Mouse (Mus musculus) liver, embryonic 13.5 days (tissue): ENCODE results near the gene Spp2. TPM values are rescaled to one million over a fixed set of nuclear protein-coding genes. Genes with fewer than 3 reads are reported as not detected.

ENCODE experiments used
- ATAC-seq: fragments of 200-750 bp; cut with Nextera tagmentation; 2 replicates; pipeline ENCODE4 v1.8.0; 2017; ENCODE audit warnings: low read depth, mild to moderate bottlenecking, moderate number of reproducible peaks, moderate library complexity
- DNase-seq: peaks from one replicate; pipeline ENCODE4 v3.0.0; 2022
- H3K27ac ChIP-seq: fragments of 300-500 bp; sonication (generic); 2 replicates; pipeline ENCODE4 v1.5.1; 2015; ENCODE audit warnings: moderate library complexity, mild to moderate bottlenecking, inconsistent platforms
- H3K27me3 ChIP-seq: fragments of 300-500 bp; sonication (generic); 2 replicates; pipeline ENCODE4 v1.6.1; 2015; ENCODE audit warnings: mild to moderate bottlenecking, inconsistent platforms
- H3K36me3 ChIP-seq: fragments of 300-500 bp; sonication (generic); 2 replicates; pipeline ENCODE4 v1.6.1; 2015; ENCODE audit warnings: mild to moderate bottlenecking, inconsistent platforms
- H3K4me1 ChIP-seq: fragments of 300-500 bp; sonication (generic); replicated peaks from 2 replicates; pipeline ENCODE4 v1.6.1; 2015; ENCODE audit warnings: inconsistent platforms
- H3K4me2 ChIP-seq: fragments of 300-500 bp; sonication (generic); 2 replicates; pipeline ENCODE4 v1.6.1; 2015; ENCODE audit warnings: inconsistent platforms, mild to moderate bottlenecking, moderate library complexity
- H3K4me3 ChIP-seq: fragments of 300-500 bp; sonication (generic); replicated peaks from 2 replicates; pipeline ENCODE4 v1.5.1; 2015; ENCODE audit warnings: mild to moderate bottlenecking, inconsistent platforms
- H3K9ac ChIP-seq: fragments of 300-500 bp; sonication (generic); 2 replicates; pipeline ENCODE4 v1.6.1; 2015; ENCODE audit warnings: mild to moderate bottlenecking, inconsistent platforms
- H3K9me3 ChIP-seq: fragments of 300-500 bp; sonication (generic); replicated peaks from 2 replicates; pipeline ENCODE4 v1.6.1; 2016; ENCODE audit warnings: inconsistent platforms
- WGBS: fragments of 180-500 bp; shearing (Covaris S2); methylation state at CpG from one replicate; pipeline ENCODE4 v1.1.7; 2015; ENCODE audit not compliant: insufficient replicate concordance; 5-methylcytosine and 5-hydroxymethylcytosine counted together
- polyA plus RNA-seq: library from polyadenylated mRNA; unstranded; fragments of >200 nt; fragmentation: Nextera tagmentation; extraction: Ambion mirVana; gene quantifications from 2 replicates; pipeline ENCODE4 v1.2.1, GENCODE M21; 2015

Spp2 gene
- polyA plus RNA-seq, 1 experiment from 2014 or later = 176 TPM

GRCm38 (mm10) chr1:88412013-88412412, 5.3 kb downstream of the Spp2 start:
- Histone ChIP-seq H3K9me3 (no peaks in the 10 kb centered on the region), H3K36me3 (0 out of 2 replicates have a peak, but pooled peaks cover 3% of the 10 kb centered on the region), H3K4me1 (0 out of 2 replicates have a peak, but pooled peaks cover 5% of the 10 kb centered on the region), H3K9ac (no peak overlapping the region), H3K4me3 (no peak overlapping the region), H3K27me3 (no peaks in the 10 kb centered on the region), H3K27ac (no peak overlapping the region), H3K4me2 (no peak overlapping the region)
- DNase-seq (no peak), ATAC-seq (no peak)
- WGBS = 69% methylated on average over 5 of the region's 5 CpGs

- Histone ChIP-seq H3K9me3 (no peaks in the 10 kb centered on the region), H3K27ac (no peak overlapping the region), H3K36me3 (no peaks in the 10 kb centered on the region), H3K4me3 (no peak overlapping the region), H3K4me2 (no peak overlapping the region), H3K4me1 (peaks cover 4% of the 10 kb centered on the region; the same call in 1 of the 2 replicates), H3K9ac (no peak overlapping the region), H3K27me3 (no peaks in the 10 kb centered on the region)
- no peak for DNase-seq
- peak; percentile 71 for ATAC-seq
- 46% methylated on average over 2 of the region's 2 CpGs for WGBS
Observed at GRCm38 (mm10) chr1:88418943-88419342, 12.2 kb downstream of the Spp2 start.

GRCm38 (mm10) chr1:88422045-88422444, 15.3 kb downstream of the Spp2 start:
- H3K4me2 ChIP-seq = no peak overlapping the region
- H3K27me3 ChIP-seq = no peaks in the 10 kb centered on the region
- H3K4me3 ChIP-seq = no peak overlapping the region
- 0 out of 2 replicates have a peak, but pooled peaks cover 3% of the 10 kb centered on the region for H3K36me3 ChIP-seq
- no peak for DNase-seq
- H3K4me1 ChIP-seq = peaks cover 4% of the 10 kb centered on the region; the same call in 1 of the 2 replicates
- WGBS = 72% methylated on average over 10 of the region's 10 CpGs
- no peaks in the 10 kb centered on the region for H3K9me3 ChIP-seq
- no peak overlapping the region for H3K27ac ChIP-seq
- 0 out of 2 replicates have a peak, but pooled peaks have one; percentile 34 for ATAC-seq
- H3K9ac ChIP-seq = no peak overlapping the region

DNA sequence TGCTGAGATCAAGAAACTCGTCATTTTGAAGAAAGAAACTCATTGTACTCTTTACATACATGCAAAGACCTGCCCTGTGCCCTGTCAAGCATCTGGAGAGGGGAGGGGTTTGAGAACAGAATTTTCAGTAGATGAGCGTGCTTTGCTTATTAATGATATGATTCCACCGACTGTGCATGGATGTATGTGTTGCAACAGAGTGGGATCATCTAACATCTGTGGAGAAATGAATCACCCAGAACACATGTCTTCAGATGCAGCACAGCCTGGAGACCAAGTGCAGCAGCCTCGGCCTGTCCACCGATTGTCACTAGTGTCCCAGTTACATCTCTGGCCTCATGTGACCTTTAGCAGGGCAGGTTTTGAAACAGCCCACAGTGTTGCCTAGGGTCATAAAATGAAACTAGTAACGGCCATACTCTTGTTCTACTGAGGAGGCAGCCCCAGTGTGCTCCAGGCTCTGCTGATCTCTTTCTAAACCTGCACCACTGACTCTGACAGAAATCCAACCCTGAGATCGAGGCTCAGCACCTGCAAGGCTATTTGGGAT, 16.2 kb downstream of the Spp2 start:
- 46% methylated on average over 7 of the region's 7 CpGs for WGBS
- no peak overlapping the region for H3K4me2 ChIP-seq
- no peak overlapping the region for H3K4me3 ChIP-seq
- H3K27ac ChIP-seq = no peak overlapping the region
- 0 out of 2 replicates have a peak, but pooled peaks cover 3% of the 10 kb centered on the region for H3K36me3 ChIP-seq
- H3K4me1 ChIP-seq = peaks cover 4% of the 10 kb centered on the region; the same call in 1 of the 2 replicates
- H3K27me3 ChIP-seq = no peaks in the 10 kb centered on the region
- H3K9me3 ChIP-seq = no peaks in the 10 kb centered on the region
- DNase-seq = no peak
- ATAC-seq = no peak
- no peak overlapping the region for H3K9ac ChIP-seq

DNA sequence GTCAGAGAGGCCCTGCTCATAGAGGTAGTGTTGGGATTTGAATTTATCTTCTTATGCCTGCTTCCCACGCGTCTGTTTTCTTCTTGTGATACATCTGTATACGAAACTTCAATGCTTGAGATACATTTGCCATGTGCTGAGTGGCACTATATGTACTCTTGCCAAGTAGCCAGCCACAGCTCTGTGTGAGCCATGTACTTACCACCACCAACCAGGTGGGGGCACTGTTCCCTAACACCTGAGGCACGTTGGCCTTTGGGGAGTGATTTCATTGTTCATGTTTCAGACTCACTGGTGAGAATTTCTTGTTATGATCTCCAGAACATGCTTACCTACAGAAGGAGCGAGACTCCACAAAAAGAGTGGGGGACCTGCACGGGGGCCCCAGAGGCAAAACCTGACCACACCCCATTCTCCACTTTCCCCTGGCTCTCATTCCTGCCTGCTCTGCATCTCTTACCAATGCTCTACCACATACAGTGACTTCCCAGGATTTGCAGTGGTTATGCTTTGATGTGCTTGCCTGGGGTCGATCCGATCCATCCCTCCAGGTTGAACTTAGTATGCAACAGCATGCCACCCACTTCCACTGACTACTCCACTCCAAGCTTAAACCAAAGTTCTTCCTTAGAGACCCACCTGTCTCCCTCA, 18.0 kb downstream of the Spp2 start:
- H3K4me3 ChIP-seq = no peak overlapping the region
- H3K36me3 ChIP-seq = 0 out of 2 replicates have a peak, but pooled peaks cover 3% of the 10 kb centered on the region
- no peak overlapping the region for H3K27ac ChIP-seq
- no peak overlapping the region for H3K9ac ChIP-seq
- no peaks in the 10 kb centered on the region for H3K9me3 ChIP-seq
- peaks cover 8% of the 10 kb centered on the region; the same call in 1 of the 2 replicates for H3K4me1 ChIP-seq
- ATAC-seq = no peak
- WGBS = 19% methylated on average over 8 of the region's 8 CpGs
- H3K4me2 ChIP-seq = no peak overlapping the region
- peak; percentile 39 for DNase-seq
- no peaks in the 10 kb centered on the region for H3K27me3 ChIP-seq

- Histone ChIP-seq H3K9ac (no peak overlapping the region), H3K27me3 (no peaks in the 10 kb centered on the region), H3K4me3 (no peak overlapping the region), H3K27ac (no peak overlapping the region), H3K4me1 (peaks cover 5% of the 10 kb centered on the region; the same call in 1 of the 2 replicates), H3K9me3 (no peaks in the 10 kb centered on the region), H3K4me2 (no peak overlapping the region), H3K36me3 (0 out of 2 replicates have a peak, but pooled peaks cover 3% of the 10 kb centered on the region)
- 65% methylated on average over 11 of the region's 11 CpGs for WGBS
- DNase-seq (no peak), ATAC-seq (no peak)
Observed at GRCm38 (mm10) chr1:88427987-88428741, 21.4 kb downstream of the Spp2 start.

DNA sequence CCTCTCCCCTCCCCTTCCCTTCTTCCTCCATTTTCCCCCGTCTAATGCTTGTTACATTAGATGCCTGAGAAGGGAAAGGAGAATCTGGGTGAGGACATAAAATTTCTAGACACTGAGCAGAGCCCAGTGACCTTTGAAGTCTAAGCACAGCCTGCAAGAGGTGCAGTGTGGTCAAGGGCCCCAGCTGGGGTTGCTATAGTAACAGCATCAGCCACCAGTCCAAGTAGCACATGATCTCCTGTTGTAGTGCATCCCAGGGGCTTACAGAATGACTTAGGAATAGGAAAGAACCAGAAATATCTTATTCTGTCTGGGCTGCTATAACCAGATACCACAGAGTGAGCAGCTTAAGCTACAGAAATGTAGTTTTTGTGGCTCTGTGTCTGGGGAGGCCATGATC, 22.7 kb downstream of the Spp2 start:
- ATAC-seq = no peak
- DNase-seq = no peak
- H3K27me3 ChIP-seq = no peaks in the 10 kb centered on the region
- H3K4me2 ChIP-seq = no peak overlapping the region
- H3K9ac ChIP-seq = no peak overlapping the region
- WGBS = 50% methylated on average over 1 of the region's 1 CpGs
- H3K9me3 ChIP-seq = no peaks in the 10 kb centered on the region
- no peak overlapping the region for H3K27ac ChIP-seq
- H3K36me3 ChIP-seq = 0 out of 2 replicates have a peak, but pooled peaks cover 3% of the 10 kb centered on the region
- H3K4me1 ChIP-seq = 0 out of 2 replicates have a peak, but pooled peaks cover 4% of the 10 kb centered on the region
- no peak overlapping the region for H3K4me3 ChIP-seq

- WGBS = 73% methylated on average over 4 of the region's 4 CpGs
- H3K4me3 ChIP-seq = no peak overlapping the region
- no peaks in the 10 kb centered on the region for H3K27me3 ChIP-seq
Observed at GRCm38 (mm10) chr1:88431262-88431661, 24.5 kb downstream of the Spp2 start.

DNA sequence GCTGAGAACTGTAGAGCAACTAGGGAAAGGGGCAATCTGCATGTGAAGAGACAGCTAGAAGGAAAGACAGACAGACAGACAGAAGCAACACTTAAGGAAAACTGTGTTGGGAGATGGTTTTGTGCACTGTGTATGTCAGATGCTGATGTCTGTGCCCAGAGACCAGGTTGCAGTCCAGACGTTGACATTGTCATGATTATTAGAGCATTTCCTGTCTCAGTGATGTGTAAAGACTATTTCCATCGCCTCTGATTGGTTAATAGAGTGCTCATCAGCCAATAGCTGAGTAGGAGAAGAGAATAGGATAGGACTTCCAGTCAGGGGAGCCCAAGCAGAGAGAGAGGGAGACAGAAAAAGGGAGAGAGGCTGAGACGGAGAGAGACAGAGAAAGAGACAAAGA, 25.8 kb downstream of the Spp2 start:
- Histone ChIP-seq H3K9ac (no peak overlapping the region), H3K9me3 (no peaks in the 10 kb centered on the region), H3K27ac (no peak overlapping the region), H3K4me1 (0 out of 2 replicates have a peak, but pooled peaks cover 4% of the 10 kb centered on the region), H3K36me3 (no peaks in the 10 kb centered on the region), H3K27me3 (no peaks in the 10 kb centered on the region), H3K4me3 (no peak overlapping the region), H3K4me2 (no peak overlapping the region)
- ATAC-seq (no peak), DNase-seq (no peak)
- WGBS = 33% methylated on average over 3 of the region's 3 CpGs

More at GRCm38 (mm10) chr1:88431262-88431661, 24.5 kb downstream of the Spp2 start:
- Histone ChIP-seq H3K4me2 (no peak overlapping the region), H3K27ac (no peak overlapping the region), H3K9ac (no peak overlapping the region), H3K4me1 (0 out of 2 replicates have a peak, but pooled peaks cover 4% of the 10 kb centered on the region), H3K9me3 (no peaks in the 10 kb centered on the region), H3K36me3 (no peaks in the 10 kb centered on the region)
- ATAC-seq = no peak
- no peak for DNase-seq

DNA sequence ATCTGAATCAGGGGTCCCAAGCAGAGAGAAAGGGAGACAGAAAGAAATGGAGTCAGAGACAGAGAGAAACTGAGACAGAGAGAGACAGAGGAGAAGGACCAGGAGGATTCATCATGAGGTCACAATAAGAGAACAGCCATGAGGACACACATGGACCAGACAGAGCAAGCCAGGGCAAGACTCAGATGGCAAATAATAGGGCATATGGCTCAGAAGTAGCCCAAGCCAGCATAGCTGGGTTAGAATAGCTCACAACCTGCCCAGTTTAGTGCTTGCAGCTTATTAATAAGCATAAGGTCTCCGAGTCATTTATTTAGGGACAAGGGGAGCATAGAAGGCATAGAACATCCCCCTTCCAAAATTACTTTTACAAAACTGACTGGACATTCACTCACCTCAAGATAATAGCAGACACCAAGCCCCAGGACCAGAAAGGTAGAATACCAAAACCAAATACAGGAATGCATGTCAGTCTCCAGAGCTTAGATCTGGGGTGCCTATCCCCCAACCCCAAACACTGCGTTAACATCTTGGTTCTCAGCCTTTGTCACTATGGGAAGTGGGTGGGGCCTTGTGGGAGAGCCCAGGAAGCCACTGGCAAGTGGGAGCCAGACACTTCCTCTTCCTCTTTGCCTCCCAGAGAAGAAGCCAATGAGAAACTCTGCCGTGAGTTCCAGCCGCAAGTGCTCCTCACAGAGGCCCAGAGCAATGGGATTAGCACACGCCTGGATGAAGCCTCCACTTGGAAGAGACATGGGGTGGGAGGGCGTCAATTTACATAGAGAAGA, 26.5 kb downstream of the Spp2 start:
- Histone ChIP-seq H3K27ac (no peak overlapping the region), H3K9ac (no peak overlapping the region), H3K9me3 (no peaks in the 10 kb centered on the region), H3K27me3 (no peaks in the 10 kb centered on the region), H3K4me2 (no peak overlapping the region), H3K4me3 (no peak overlapping the region), H3K36me3 (no peaks in the 10 kb centered on the region), H3K4me1 (0 out of 2 replicates have a peak, but pooled peaks cover under 1% of the 10 kb centered on the region)
- WGBS = 28% methylated on average over 6 of the region's 6 CpGs
- ATAC-seq (no peak), DNase-seq (no peak)

GRCm38 (mm10) chr1:88434057-88434456, 27.3 kb downstream of the Spp2 start:
- Histone ChIP-seq H3K36me3 (no peaks in the 10 kb centered on the region), H3K4me2 (no peak overlapping the region), H3K4me1 (no peaks in the 10 kb centered on the region), H3K9ac (no peak overlapping the region), H3K9me3 (no peaks in the 10 kb centered on the region), H3K27me3 (no peaks in the 10 kb centered on the region), H3K4me3 (no peak overlapping the region), H3K27ac (no peak overlapping the region)
- ATAC-seq (no peak), DNase-seq (no peak)
- WGBS = 63% methylated on average over 4 of the region's 4 CpGs
